Comparison of ENCODE assay signal across 19 mouse cellular contexts in genomic region chr19:24187791-24188190, GRCm38 (mm10).
"Had no signal": no experiment of that assay in that cellular context is flagged by ENCODE, and none has a peak within 500 bp of the region (broad histone marks: within the 10 kb centered on the region; RNA-seq: fewer than 3 reads in every experiment).

No protein-coding gene starts in this region.

- ATAC-seq: liver, embryonic 12.5 days; midbrain, embryonic 13.5 days; midbrain, embryonic 15.5 days had no signal

- H3K4me1 ChIP-seq: limb, embryonic 15.5 days; liver, embryonic 12.5 days; midbrain, embryonic 15.5 days; neural tube, embryonic 13.5 days; neural tube, embryonic 15.5 days had no signal

- H3K4me2 ChIP-seq: limb, embryonic 15.5 days; liver, embryonic 12.5 days; lung, embryonic 14.5 days; midbrain, embryonic 13.5 days; midbrain, embryonic 15.5 days; neural tube, embryonic 13.5 days; neural tube, embryonic 15.5 days had no signal

- H3K4me3 ChIP-seq: limb, embryonic 15.5 days; liver, embryonic 12.5 days; midbrain, embryonic 10.5 days; midbrain, embryonic 13.5 days; midbrain, embryonic 15.5 days; myocyte; neural tube, embryonic 13.5 days; neural tube, embryonic 15.5 days had no signal

- H3K36me3 ChIP-seq: limb, embryonic 15.5 days; liver, embryonic 12.5 days; midbrain, embryonic 10.5 days; midbrain, embryonic 13.5 days; midbrain, embryonic 15.5 days; neural tube, embryonic 13.5 days; neural tube, embryonic 15.5 days had no signal

- H3K27me3 ChIP-seq: limb, embryonic 15.5 days; liver, embryonic 12.5 days; midbrain, embryonic 13.5 days; midbrain, embryonic 15.5 days; neural tube, embryonic 13.5 days; neural tube, embryonic 15.5 days had no signal

- H3K9me3 ChIP-seq: limb, embryonic 15.5 days; liver, embryonic 12.5 days; midbrain, embryonic 10.5 days; midbrain, embryonic 13.5 days; midbrain, embryonic 15.5 days; neural tube, embryonic 13.5 days; neural tube, embryonic 15.5 days had no signal

- H3K27ac ChIP-seq: limb, embryonic 15.5 days; liver, embryonic 12.5 days; liver, embryonic 14.5 days; midbrain, embryonic 10.5 days; midbrain, embryonic 13.5 days; midbrain, embryonic 15.5 days; neural tube, embryonic 13.5 days; neural tube, embryonic 15.5 days had no signal

- DNase-seq: lung, embryonic 14.5 days; lung, postnatal 4 days; retina, postnatal 1 day; right cerebral cortex, adult 18-20 months; right cerebral cortex, postnatal 25 days; right cerebral cortex, postnatal 4 days; spleen, adult 18-20 months; thymus, adult 2 months; thymus, postnatal 25 days; thymus, postnatal 4 days had no signal

- H3K9ac ChIP-seq: limb, embryonic 15.5 days; liver, embryonic 12.5 days; liver, embryonic 14.5 days; lung, embryonic 14.5 days; midbrain, embryonic 13.5 days; midbrain, embryonic 15.5 days; neural tube, embryonic 13.5 days; neural tube, embryonic 15.5 days had no signal
